ENCODE assay signal across 8 mouse cellular contexts in the genomic region with DNA sequence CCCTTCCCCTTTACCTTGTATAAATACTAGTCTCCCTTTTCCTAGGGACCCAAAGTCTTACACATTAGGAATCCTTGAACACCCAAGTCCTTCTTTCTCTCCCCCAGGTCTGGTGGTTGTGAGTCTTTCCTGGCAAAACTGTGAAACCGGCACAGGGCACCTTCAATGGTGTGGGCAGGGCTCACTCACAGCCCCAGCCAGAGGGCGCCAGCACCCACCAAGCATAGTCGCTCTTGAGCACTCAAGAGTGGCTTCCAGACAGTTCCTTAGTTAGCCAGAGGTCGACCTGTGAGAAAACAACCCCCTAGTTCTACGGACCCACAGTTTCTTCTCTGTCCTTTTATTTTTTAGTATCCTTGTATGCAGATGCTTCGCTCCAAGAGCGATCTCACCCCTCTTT. TPM values are rescaled to one million over a fixed set of nuclear protein-coding genes. Genes with fewer than 3 reads are reported as not detected.
A peak's percentile ranks its signal among the peaks of the same experiment; 100 is the strongest.
DNase-seq lines count a peak whose midpoint lies in the region; ATAC-seq and TF ChIP-seq lines count a peak whose summit lies in the region.

A gene (plus strand): TSS at position 275 of the 400 bp plus-strand sequence.

- peak within 1 kb of the TSS; percentile 33 for H3K9ac ChIP-seq in ES-Bruce4 (ENCODE audit: low read depth, poor library complexity, severe bottlenecking)
- peak within 1 kb of the TSS; percentile 71 for H3K9ac ChIP-seq in forebrain, embryonic 15.5 days (replicated peaks)
- 0 out of 2 replicates have a peak within 1 kb of the TSS, but pooled peaks have one; percentile 8 for H3K9ac ChIP-seq in liver, embryonic 15.5 days
- peak within 1 kb of the TSS; percentile 79 for H3K9ac ChIP-seq in neural tube, embryonic 13.5 days

- no peaks in the 10 kb centered on the region for H3K4me1 ChIP-seq in ES-Bruce4 (ENCODE audit: control insufficient read depth, insufficient read depth, low read length)
- H3K4me1 ChIP-seq in forebrain, embryonic 15.5 days = peaks cover 13% of the 10 kb centered on the region
- 0 out of 2 replicates have a peak, but pooled peaks cover 6% of the 10 kb centered on the region for H3K4me1 ChIP-seq in liver, embryonic 15.5 days (replicated peaks)
- H3K4me1 ChIP-seq in neural tube, embryonic 13.5 days (replicated peaks) = peaks cover 16% of the 10 kb centered on the region

- WGBS in forebrain, embryonic 15.5 days = 1% methylated on average over 7 of the region's 7 CpGs
- WGBS in liver, embryonic 15.5 days (ENCODE audit: insufficient replicate concordance) = under 1% methylated on average over 7 of the region's 7 CpGs
- 1% methylated on average over 7 of the region's 7 CpGs for WGBS in neural tube, embryonic 13.5 days

- no peak for TF ChIP-seq POLR2A in ES-Bruce4 (IDR thresholded peaks at IDR 0.05; ENCODE audit: insufficient read depth, low read length)

- H3K27ac ChIP-seq in ES-Bruce4 (ENCODE audit: insufficient read depth, low read length) = no peak within 1 kb of the TSS
- peak within 1 kb of the TSS; percentile 27; the same call in 1 of the 2 replicates for H3K27ac ChIP-seq in forebrain, embryonic 15.5 days (replicated peaks)
- no peak within 1 kb of the TSS for H3K27ac ChIP-seq in liver, embryonic 15.5 days (replicated peaks)
- peak within 1 kb of the TSS; percentile 74 for H3K27ac ChIP-seq in neural tube, embryonic 13.5 days (replicated peaks)

- peak within 1 kb of the TSS; percentile 86 for H3K4me2 ChIP-seq in forebrain, embryonic 15.5 days (replicated peaks)
- H3K4me2 ChIP-seq in liver, embryonic 15.5 days = peak within 1 kb of the TSS; percentile 63
- peak within 1 kb of the TSS; percentile 92 for H3K4me2 ChIP-seq in neural tube, embryonic 13.5 days

- DNase-seq in cerebellum, adult 11 months = peak; percentile 77
- peak; percentile 76 to 77 for DNase-seq in heart, postnatal 10 days
- peak; percentile 69 to 85 for DNase-seq in kidney, postnatal 36 days
- DNase-seq in thymus, adult 18-20 months = peak; percentile 10 to 33

- no peaks in the 10 kb centered on the region; the same call in 1 of the 2 replicates for H3K27me3 ChIP-seq in ES-Bruce4 (ENCODE audit: control insufficient read depth, insufficient read depth, low read length, poor library complexity, severe bottlenecking)
- H3K27me3 ChIP-seq in forebrain, embryonic 15.5 days = no peaks in the 10 kb centered on the region
- peaks cover 33% of the 10 kb centered on the region for H3K27me3 ChIP-seq in liver, embryonic 15.5 days
- peaks cover 7% of the 10 kb centered on the region for H3K27me3 ChIP-seq in neural tube, embryonic 13.5 days

- peak within 1 kb of the TSS; percentile 79 for H3K4me3 ChIP-seq in ES-Bruce4 (ENCODE audit: low read depth, low read length)
- H3K4me3 ChIP-seq in forebrain, embryonic 15.5 days = peak within 1 kb of the TSS; percentile 78
- peak within 1 kb of the TSS; percentile 49 for H3K4me3 ChIP-seq in liver, embryonic 15.5 days (replicated peaks)
- peak within 1 kb of the TSS; percentile 71 for H3K4me3 ChIP-seq in neural tube, embryonic 13.5 days

- no peaks in the 10 kb centered on the region for H3K36me3 ChIP-seq in ES-Bruce4 (ENCODE audit: control insufficient read depth, insufficient read depth, low read length, poor library complexity, severe bottlenecking)
- H3K36me3 ChIP-seq in forebrain, embryonic 15.5 days = no peaks in the 10 kb centered on the region
- no peaks in the 10 kb centered on the region for H3K36me3 ChIP-seq in liver, embryonic 15.5 days (replicated peaks)
- H3K36me3 ChIP-seq in neural tube, embryonic 13.5 days = no peaks in the 10 kb centered on the region

- H3K9me3 ChIP-seq in ES-Bruce4 (replicated peaks; ENCODE audit: control insufficient read depth, insufficient read depth, low read length, poor library complexity, severe bottlenecking) = no peaks in the 10 kb centered on the region
- no peaks in the 10 kb centered on the region for H3K9me3 ChIP-seq in forebrain, embryonic 15.5 days
- no peaks in the 10 kb centered on the region for H3K9me3 ChIP-seq in liver, embryonic 15.5 days (replicated peaks)
- no peaks in the 10 kb centered on the region for H3K9me3 ChIP-seq in neural tube, embryonic 13.5 days

- TF ChIP-seq EP300 in ES-Bruce4 (IDR thresholded peaks at IDR 0.05; ENCODE audit: insufficient read depth, low read depth, low read length) = no peak

- peak; percentile 73 for TF ChIP-seq CTCF in ES-Bruce4 (IDR thresholded peaks at IDR 0.05; ENCODE audit: low read depth, low read length)

- intact Hi-C loops in heart, postnatal 10 days (cut with DNase I) = loop anchor here (2.0 to 10.0 kb wide), 4 partner anchors 68 to 334 kb away; no protein-coding TSS in a partner anchor

- peak; percentile 84 for ATAC-seq in forebrain, embryonic 15.5 days (replicated peaks)
- ATAC-seq in liver, embryonic 15.5 days (ENCODE audit: insufficient read depth) = no peak
- peak; percentile 94 for ATAC-seq in neural tube, embryonic 13.5 days (ENCODE audit: low read depth)

RNA-seq across cellular contexts. Expression of the gene that starts here (rescaled TPM):
- polyA plus RNA-seq in ES-Bruce4 (2011; ENCODE audit: insufficient read depth, insufficient read length, low read depth, missing spikeins) = 2.6 and 3.1 TPM in 2 replicates
- 30.1 and 31.0 TPM in 2 replicates for polyA plus RNA-seq in forebrain, embryonic 15.5 days (2015; fragmentation: Nextera tagmentation; extraction: Ambion mirVana)
- total RNA-seq in heart, postnatal 10 days (2021) = 100 to 1,000 TPM; 209 to 216 TPM
- polyA plus RNA-seq in liver, embryonic 15.5 days (2015; fragmentation: Nextera tagmentation; extraction: Ambion mirVana) = 0.83 and 0.93 TPM in 2 replicates
- polyA plus RNA-seq in neural tube, embryonic 13.5 days (2015; fragmentation: Nextera tagmentation; extraction: Ambion mirVana) = 92.5 and 92.6 TPM in 2 replicates

Comparison
In these comparisons a context has a peak if more than half of its experiments do, and no peak if none do; other contexts are left out.
1. H3K27ac ChIP-seq: peak in forebrain, embryonic 15.5 days (single experiment) and neural tube, embryonic 13.5 days (single experiment); none in ES-Bruce4 (single experiment) and liver, embryonic 15.5 days (single experiment).
2. H3K9ac ChIP-seq: peak in every context shown above with its lines; median percentile 79 in neural tube, embryonic 13.5 days; 71 in forebrain, embryonic 15.5 days; 33 in ES-Bruce4; 8 in liver, embryonic 15.5 days.
3. DNase-seq: peak in every context shown above with its lines; median percentile 77 in cerebellum, adult 11 months; 77 in kidney, postnatal 36 days; 76 in heart, postnatal 10 days; 22 in thymus, adult 18-20 months.
4. Peak in every context shown above with its lines, with median percentiles within 50 percentile points of each other: H3K4me3 ChIP-seq and H3K4me2 ChIP-seq.